Mouse (Mus musculus) embryonic facial prominence, embryonic 13.5 days (tissue): ENCODE data around the gene Tex2. TPM values are rescaled to one million over a fixed set of nuclear protein-coding genes. Genes with fewer than 3 reads are reported as not detected.

ENCODE experiments used
- ATAC-seq: fragments of 200-750 bp; cut with Nextera tagmentation; 2 replicates; pipeline ENCODE4 v1.8.0; 2017; ENCODE audit warnings: low read depth; ENCODE audit not compliant: insufficient number of reproducible peaks, insufficient read depth, low FRiP score, low TSS enrichment
- H3K27ac ChIP-seq: fragments of 300-500 bp; sonication (generic); 2 replicates; pipeline ENCODE4 v1.5.1; 2015; ENCODE audit warnings: moderate library complexity, mild to moderate bottlenecking, inconsistent platforms
- H3K27me3 ChIP-seq: fragments of 300-500 bp; sonication (generic); 2 replicates; pipeline ENCODE4 v1.6.1; 2015; ENCODE audit warnings: mild to moderate bottlenecking, inconsistent platforms
- H3K36me3 ChIP-seq: fragments of 300-500 bp; sonication (generic); 2 replicates; pipeline ENCODE4 v1.6.1; 2015; ENCODE audit warnings: mild to moderate bottlenecking, inconsistent platforms
- H3K4me1 ChIP-seq: fragments of 300-500 bp; sonication (generic); 2 replicates; pipeline ENCODE4 v1.6.1; 2015; ENCODE audit warnings: inconsistent platforms
- H3K4me2 ChIP-seq: fragments of 300-500 bp; sonication (generic); 2 replicates; pipeline ENCODE4 v1.6.1; 2015; ENCODE audit warnings: moderate library complexity, mild to moderate bottlenecking, inconsistent platforms
- H3K4me3 ChIP-seq: fragments of 300-500 bp; sonication (generic); 2 replicates; pipeline ENCODE4 v1.5.1; 2015; ENCODE audit warnings: mild to moderate bottlenecking, inconsistent platforms
- H3K9ac ChIP-seq: fragments of 300-500 bp; sonication (generic); 2 replicates; pipeline ENCODE4 v1.6.1; 2015; ENCODE audit warnings: mild to moderate bottlenecking, inconsistent platforms
- H3K9me3 ChIP-seq: fragments of 300-500 bp; sonication (generic); 2 replicates; pipeline ENCODE4 v1.6.1; 2016; ENCODE audit warnings: inconsistent platforms
- WGBS: fragments of 180-500 bp; shearing (Covaris S2); methylation state at CpG from one replicate; pipeline ENCODE4 v1.1.7; 2015; ENCODE audit warnings: mixed read lengths; 5-methylcytosine and 5-hydroxymethylcytosine counted together
- polyA plus RNA-seq: library from polyadenylated mRNA; unstranded; fragments of >200 nt; fragmentation: Nextera tagmentation; extraction: Ambion mirVana; gene quantifications from 2 replicates; pipeline ENCODE4 v1.2.1, GENCODE M21; 2015

Tex2 gene
- polyA plus RNA-seq, 1 experiment from 2014 or later, result 8.9 TPM

GRCm38 (mm10) chr11:106558008-106558407 lies 55.2 kb downstream of the Tex2 start:
- WGBS, result 43% methylated on average over 4 of the region's 4 CpGs
- Histone ChIP-seq H3K27me3 (no peaks in the 10 kb centered on the region), H3K9ac (no peak overlapping the region), H3K27ac (no peak overlapping the region), H3K4me2 (no peak overlapping the region), H3K9me3 (no peaks in the 10 kb centered on the region), H3K4me3 (no peak overlapping the region), H3K36me3 (no peaks in the 10 kb centered on the region), H3K4me1 (peaks cover 28% of the 10 kb centered on the region)
- ATAC-seq, result no peak

- Histone ChIP-seq H3K36me3 (no peaks in the 10 kb centered on the region), H3K9ac (no peak overlapping the region), H3K27me3 (no peaks in the 10 kb centered on the region), H3K27ac (no peak overlapping the region), H3K9me3 (no peaks in the 10 kb centered on the region), H3K4me3 (no peak overlapping the region), H3K4me1 (peaks cover 28% of the 10 kb centered on the region), H3K4me2 (no peak overlapping the region)
- 43% methylated on average over 7 of the region's 7 CpGs for WGBS
- no peak for ATAC-seq
Measured at GRCm38 (mm10) chr11:106557398-106557797, 55.8 kb downstream of the Tex2 start.

GRCm38 (mm10) chr11:106556689-106557088 lies 56.5 kb downstream of the Tex2 start:
- Histone ChIP-seq H3K4me1 (peaks cover 28% of the 10 kb centered on the region), H3K27ac (no peak overlapping the region), H3K4me2 (no peak overlapping the region), H3K4me3 (no peak overlapping the region), H3K36me3 (no peaks in the 10 kb centered on the region), H3K9me3 (no peaks in the 10 kb centered on the region), H3K27me3 (no peaks in the 10 kb centered on the region), H3K9ac (no peak overlapping the region)
- no peak for ATAC-seq
- 73% methylated on average over 4 of the region's 4 CpGs for WGBS

- Histone ChIP-seq H3K27ac (no peak overlapping the region), H3K27me3 (no peaks in the 10 kb centered on the region), H3K9ac (no peak overlapping the region), H3K9me3 (no peaks in the 10 kb centered on the region), H3K4me1 (peaks cover 28% of the 10 kb centered on the region), H3K4me3 (no peak overlapping the region), H3K4me2 (no peak overlapping the region), H3K36me3 (no peaks in the 10 kb centered on the region)
- WGBS, result 51% methylated on average over 10 of the region's 10 CpGs
- ATAC-seq, result no peak
Measured at GRCm38 (mm10) chr11:106555805-106556615, 57.2 kb downstream of the Tex2 start.

- 82% methylated on average over 4 of the region's 4 CpGs for WGBS
- H3K27me3 ChIP-seq, result no peaks in the 10 kb centered on the region
- ATAC-seq, result no peak
- H3K9me3 ChIP-seq, result no peaks in the 10 kb centered on the region
- H3K27ac ChIP-seq, result no peak overlapping the region
- peaks cover 20% of the 10 kb centered on the region for H3K36me3 ChIP-seq
- H3K9ac ChIP-seq, result no peak overlapping the region
- peaks cover 7% of the 10 kb centered on the region for H3K4me1 ChIP-seq
- no peak overlapping the region for H3K4me2 ChIP-seq
- H3K4me3 ChIP-seq, result no peak overlapping the region
Measured at GRCm38 (mm10) chr11:106550398-106550797, 62.8 kb downstream of the Tex2 start.

GRCm38 (mm10) chr11:106546081-106546480 lies 67.1 kb downstream of the Tex2 start:
- no peak overlapping the region for H3K27ac ChIP-seq
- H3K9ac ChIP-seq, result no peak overlapping the region
- H3K4me1 ChIP-seq, result no peaks in the 10 kb centered on the region
- WGBS, result 92% methylated on average over 4 of the region's 4 CpGs
- H3K9me3 ChIP-seq, result no peaks in the 10 kb centered on the region
- no peak overlapping the region for H3K4me2 ChIP-seq
- peaks cover 41% of the 10 kb centered on the region for H3K36me3 ChIP-seq
- no peak for ATAC-seq
- no peaks in the 10 kb centered on the region for H3K27me3 ChIP-seq
- H3K4me3 ChIP-seq, result no peak overlapping the region

- ATAC-seq, result no peak
- Histone ChIP-seq H3K4me2 (no peak overlapping the region), H3K4me1 (0 out of 2 replicates have a peak, but pooled peaks cover 3% of the 10 kb centered on the region), H3K27ac (no peak overlapping the region), H3K9me3 (no peaks in the 10 kb centered on the region), H3K4me3 (no peak overlapping the region), H3K36me3 (peaks cover 41% of the 10 kb centered on the region), H3K9ac (no peak overlapping the region), H3K27me3 (no peaks in the 10 kb centered on the region)
- 89% methylated on average over 9 of the region's 9 CpGs for WGBS
Measured at GRCm38 (mm10) chr11:106544916-106545315, 68.3 kb downstream of the Tex2 start.

- H3K27me3 ChIP-seq, result no peaks in the 10 kb centered on the region
- no peak overlapping the region for H3K4me2 ChIP-seq
- H3K9me3 ChIP-seq, result no peaks in the 10 kb centered on the region
- H3K4me1 ChIP-seq, result 0 out of 2 replicates have a peak, but pooled peaks cover 3% of the 10 kb centered on the region
- WGBS, result 87% methylated on average over 11 of the region's 11 CpGs
- H3K36me3 ChIP-seq, result peaks cover 41% of the 10 kb centered on the region
- H3K9ac ChIP-seq, result no peak overlapping the region
- no peak overlapping the region for H3K27ac ChIP-seq
- no peak overlapping the region for H3K4me3 ChIP-seq
- no peak for ATAC-seq
Measured at GRCm38 (mm10) chr11:106544133-106544532, 69.1 kb downstream of the Tex2 start.

- H3K4me1 ChIP-seq, result 0 out of 2 replicates have a peak, but pooled peaks cover 3% of the 10 kb centered on the region
- H3K4me2 ChIP-seq, result no peak overlapping the region
- WGBS, result 79% methylated on average over 13 of the region's 13 CpGs
- H3K36me3 ChIP-seq, result peaks cover 37% of the 10 kb centered on the region
- H3K9ac ChIP-seq, result no peak overlapping the region
- H3K4me3 ChIP-seq, result no peak overlapping the region
- H3K9me3 ChIP-seq, result no peaks in the 10 kb centered on the region
- ATAC-seq, result no peak
- no peaks in the 10 kb centered on the region for H3K27me3 ChIP-seq
- H3K27ac ChIP-seq, result no peak overlapping the region
Measured at GRCm38 (mm10) chr11:106543006-106543405, 70.2 kb downstream of the Tex2 start.

GRCm38 (mm10) chr11:106542385-106542784 lies 70.8 kb downstream of the Tex2 start:
- H3K4me1 ChIP-seq, result 0 out of 2 replicates have a peak, but pooled peaks cover 3% of the 10 kb centered on the region
- H3K27me3 ChIP-seq, result no peaks in the 10 kb centered on the region
- peaks cover 36% of the 10 kb centered on the region for H3K36me3 ChIP-seq
- H3K4me3 ChIP-seq, result no peak overlapping the region
- no peak for ATAC-seq
- H3K27ac ChIP-seq, result no peak overlapping the region
- no peak overlapping the region for H3K4me2 ChIP-seq
- no peak overlapping the region for H3K9ac ChIP-seq
- no peaks in the 10 kb centered on the region for H3K9me3 ChIP-seq

GRCm38 (mm10) chr11:106540506-106541268 lies 72.5 kb downstream of the Tex2 start:
- no peak overlapping the region for H3K4me2 ChIP-seq
- H3K4me1 ChIP-seq, result 0 out of 2 replicates have a peak, but pooled peaks cover 3% of the 10 kb centered on the region
- no peaks in the 10 kb centered on the region for H3K9me3 ChIP-seq
- H3K36me3 ChIP-seq, result peaks cover 22% of the 10 kb centered on the region
- no peak overlapping the region for H3K4me3 ChIP-seq
- no peak overlapping the region for H3K27ac ChIP-seq
- H3K9ac ChIP-seq, result no peak overlapping the region
- no peak for ATAC-seq
- 61% methylated on average over 13 of the region's 13 CpGs for WGBS
- no peaks in the 10 kb centered on the region for H3K27me3 ChIP-seq
